Mouse (Mus musculus): ENCODE results near the gene Trp73. TPM values are rescaled to one million over a fixed set of nuclear protein-coding genes. Genes with fewer than 3 reads are reported as not detected.

Trp73 gene
- polyA plus RNA-seq, 1 experiment from 2014 or later: not detected

DNA sequence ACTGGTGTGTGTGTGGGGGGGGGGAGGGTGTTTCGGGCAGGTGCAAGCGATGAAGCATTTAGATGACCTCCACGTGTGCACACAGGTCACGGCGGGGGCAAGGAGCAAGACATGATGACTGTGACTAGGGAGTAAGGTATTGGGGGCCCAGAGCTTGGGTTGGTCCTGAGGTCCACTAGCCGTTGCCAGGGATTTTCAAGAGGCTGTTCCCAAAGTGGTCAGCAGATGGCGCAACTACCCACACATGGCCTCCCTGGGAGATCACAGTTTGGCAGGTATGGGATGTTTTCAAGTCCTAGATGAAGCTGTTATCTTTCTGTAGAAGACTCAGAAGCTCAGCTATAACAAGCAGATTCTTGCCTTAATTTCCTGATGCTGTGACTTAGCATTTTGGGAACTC lies 23.3 kb upstream of the Trp73 start:
- no peak overlapping the region for H3K27ac ChIP-seq (replicated peaks)
- no peak for ATAC-seq (ENCODE audit: low read depth)
- 12% methylated on average over 7 of the region's 7 CpGs for whole genome bisulfite sequencing
- H3K27me3 ChIP-seq: peaks cover under 1% of the 10 kb centered on the region; the same call in 1 of the 2 replicates
- peaks cover 23% of the 10 kb centered on the region for H3K4me1 ChIP-seq (replicated peaks)
- H3K36me3 ChIP-seq: peaks cover 5% of the 10 kb centered on the region
- no peak overlapping the region for H3K4me3 ChIP-seq
- no peaks in the 10 kb centered on the region for H3K9me3 ChIP-seq
- no peak overlapping the region for H3K4me2 ChIP-seq
- no peak overlapping the region for H3K9ac ChIP-seq

DNA sequence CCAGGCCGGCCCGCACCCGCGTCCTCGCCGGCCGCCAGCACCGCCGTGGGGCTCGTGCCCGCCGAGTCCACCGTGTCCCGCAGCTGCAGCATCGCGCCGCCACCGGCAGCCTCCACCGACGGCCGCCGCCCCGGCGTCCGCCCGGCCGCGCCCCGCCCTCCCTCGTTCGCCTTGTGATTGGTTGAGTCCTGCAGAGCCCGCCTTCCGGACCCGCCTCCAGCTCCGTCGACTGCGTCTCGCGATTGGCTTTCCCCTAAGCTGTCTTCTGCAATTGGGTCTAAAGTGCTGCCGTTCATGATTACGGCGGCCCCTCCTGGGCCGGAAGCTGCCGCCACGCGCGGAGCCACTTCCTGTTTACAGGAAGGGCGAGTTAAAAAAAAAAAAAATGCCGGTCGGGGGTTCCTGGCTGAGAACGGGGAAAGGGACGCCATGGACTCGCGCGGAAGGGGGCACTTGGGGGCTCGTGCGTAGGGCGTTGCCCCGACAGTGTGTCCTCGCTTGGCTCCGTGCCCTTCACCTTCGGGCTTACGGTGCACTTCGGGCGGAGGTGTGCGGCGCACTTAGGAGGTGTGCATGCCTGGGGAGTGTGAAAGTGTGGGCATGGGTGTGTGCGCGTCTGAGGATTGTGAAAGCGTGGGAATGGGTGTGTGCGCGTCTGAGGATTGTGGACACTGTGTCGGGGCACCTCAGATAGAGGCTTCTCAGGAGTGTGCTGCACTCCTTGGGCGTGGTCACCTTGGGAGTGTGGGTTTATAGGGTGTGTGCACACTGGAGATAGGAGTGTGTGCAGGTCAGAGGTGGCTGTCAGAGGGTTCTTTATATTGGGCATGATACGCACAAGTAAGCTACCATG lies 20.8 kb upstream of the Trp73 start, which contains the start of gene Tprgl:
TSS of gene Tprgl (minus strand) at position 129 of the 853 bp plus-strand sequence.
- Histone ChIP-seq H3K27me3 (no peaks in the 10 kb centered on the region), H3K9ac (peak within 1 kb of the TSS; percentile 81), H3K27ac (replicated peaks) (peak within 1 kb of the TSS; percentile 85), H3K9me3 (no peaks in the 10 kb centered on the region), H3K36me3 (peaks cover 30% of the 10 kb centered on the region), H3K4me1 (replicated peaks) (peaks cover 23% of the 10 kb centered on the region), H3K4me2 (peak within 1 kb of the TSS; percentile 87), H3K4me3 (peak within 1 kb of the TSS; percentile 89)
- ATAC-seq (ENCODE audit: low read depth): peak; percentile 96
- 1% methylated on average over 74 of the region's 75 CpGs for WGBS

DNA sequence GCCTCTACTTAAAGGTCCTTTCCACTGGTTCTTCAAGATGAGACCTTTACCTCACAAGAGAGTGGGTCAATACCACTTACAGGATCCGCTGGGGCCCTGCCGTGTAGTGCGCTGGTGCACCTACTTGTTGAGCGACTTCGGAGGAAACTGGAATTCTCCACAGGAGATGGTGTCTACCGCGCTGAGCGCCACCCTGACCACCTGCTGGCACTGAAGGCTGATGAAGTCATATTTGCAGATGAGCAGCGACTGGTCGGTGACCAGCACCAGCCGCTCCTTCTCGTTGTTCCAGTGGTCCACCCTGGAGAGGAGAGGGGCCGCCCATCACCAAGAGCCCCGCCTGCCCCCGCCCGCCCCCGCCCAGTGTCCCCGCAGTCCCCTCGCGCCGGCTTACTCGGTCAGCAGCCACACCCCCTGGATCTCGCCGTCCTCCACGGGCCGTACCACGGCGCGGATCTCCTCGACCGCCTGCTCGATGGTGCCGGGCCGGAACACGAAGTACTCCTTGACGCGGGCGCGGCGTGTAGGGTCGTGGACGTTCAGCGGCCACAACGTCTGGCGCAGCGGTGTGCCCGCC lies 20.0 kb upstream of the Trp73 start:
- H3K27me3 ChIP-seq: no peaks in the 10 kb centered on the region
- H3K9ac ChIP-seq: peak overlapping the region; percentile 81
- H3K4me2 ChIP-seq: peak overlapping the region; percentile 78
- peak overlapping the region; percentile 89 for H3K4me3 ChIP-seq
- H3K27ac ChIP-seq (replicated peaks): peak overlapping the region; percentile 85
- H3K4me1 ChIP-seq (replicated peaks): peaks cover 23% of the 10 kb centered on the region
- no peaks in the 10 kb centered on the region for H3K9me3 ChIP-seq
- H3K36me3 ChIP-seq: peaks cover 33% of the 10 kb centered on the region
- 2% methylated on average over 46 of the region's 47 CpGs for WGBS
- ATAC-seq (ENCODE audit: low read depth): peak; percentile 64

DNA sequence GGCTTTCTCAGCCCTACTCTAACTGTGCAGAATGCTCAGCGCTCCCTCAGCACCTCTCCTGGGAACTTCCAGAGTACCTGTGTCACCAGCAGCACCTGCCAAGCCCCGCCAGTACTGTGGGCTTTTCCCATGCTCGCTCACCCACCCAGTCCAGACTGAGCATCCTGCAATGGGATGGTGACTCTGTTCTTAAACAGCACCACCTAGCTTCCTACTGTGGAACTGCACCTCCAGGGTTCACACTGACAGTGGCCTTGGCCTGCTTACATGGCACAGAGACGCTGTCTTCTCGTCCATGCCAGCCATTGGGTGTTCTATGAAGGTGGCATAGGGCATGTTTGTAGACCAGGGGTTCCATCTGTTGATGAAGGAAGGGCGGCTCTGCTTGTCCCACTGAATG lies 19.0 kb upstream of the Trp73 start:
- H3K9ac ChIP-seq: peak overlapping the region; percentile 81; the same call in 1 of the 2 replicates
- no peak overlapping the region for H3K27ac ChIP-seq (replicated peaks)
- no peaks in the 10 kb centered on the region for H3K27me3 ChIP-seq
- ATAC-seq (ENCODE audit: low read depth): peak; percentile 16; the same call in 1 of the 2 replicates
- WGBS: 22% methylated on average over 6 of the region's 6 CpGs
- H3K4me1 ChIP-seq (replicated peaks): peaks cover 23% of the 10 kb centered on the region
- no peaks in the 10 kb centered on the region for H3K9me3 ChIP-seq
- peaks cover 41% of the 10 kb centered on the region for H3K36me3 ChIP-seq
- peak overlapping the region; percentile 89; the same call in 1 of the 2 replicates for H3K4me3 ChIP-seq
- peak overlapping the region; percentile 78 for H3K4me2 ChIP-seq

DNA sequence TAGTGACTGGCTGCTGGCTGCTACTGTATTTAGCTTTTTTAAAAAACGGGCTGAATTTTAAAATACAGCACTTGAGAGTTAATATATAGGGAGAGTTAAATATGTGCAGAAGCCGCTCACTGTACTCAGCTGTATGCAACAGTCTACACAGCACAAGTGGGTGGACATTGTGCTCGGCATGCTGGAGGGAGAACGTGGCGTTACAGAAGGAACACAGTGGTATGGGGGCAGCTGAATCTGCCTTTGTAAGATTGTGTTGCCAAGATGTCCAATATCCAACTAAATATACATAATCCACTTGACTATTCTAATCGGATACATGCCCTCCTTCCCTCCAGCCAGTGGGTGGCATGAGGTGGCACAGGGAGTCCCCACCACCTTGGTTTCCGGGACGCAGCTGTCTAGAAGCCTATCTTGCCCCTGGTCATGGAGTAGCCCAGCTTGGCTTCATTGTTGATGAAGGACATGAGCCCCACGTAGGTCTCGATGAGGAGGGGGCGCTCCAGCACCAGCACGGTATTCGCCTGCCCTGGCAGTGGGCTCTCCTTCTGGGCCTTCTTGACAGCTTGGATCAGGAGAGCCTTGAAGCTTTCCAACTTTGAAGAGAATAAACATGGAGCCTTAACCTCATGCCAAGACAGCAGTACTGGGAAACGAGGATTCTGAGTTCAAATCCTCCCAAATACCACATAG lies 18.1 kb upstream of the Trp73 start:
- no peak overlapping the region for H3K4me2 ChIP-seq
- H3K4me1 ChIP-seq (replicated peaks): peaks cover 23% of the 10 kb centered on the region
- 94% methylated on average over 14 of the region's 14 CpGs for WGBS
- H3K36me3 ChIP-seq: peaks cover 47% of the 10 kb centered on the region
- ATAC-seq (ENCODE audit: low read depth): no peak
- H3K27me3 ChIP-seq: no peaks in the 10 kb centered on the region
- no peaks in the 10 kb centered on the region for H3K9me3 ChIP-seq
- no peak overlapping the region for H3K27ac ChIP-seq (replicated peaks)
- no peak overlapping the region for H3K4me3 ChIP-seq
- no peak overlapping the region for H3K9ac ChIP-seq

DNA sequence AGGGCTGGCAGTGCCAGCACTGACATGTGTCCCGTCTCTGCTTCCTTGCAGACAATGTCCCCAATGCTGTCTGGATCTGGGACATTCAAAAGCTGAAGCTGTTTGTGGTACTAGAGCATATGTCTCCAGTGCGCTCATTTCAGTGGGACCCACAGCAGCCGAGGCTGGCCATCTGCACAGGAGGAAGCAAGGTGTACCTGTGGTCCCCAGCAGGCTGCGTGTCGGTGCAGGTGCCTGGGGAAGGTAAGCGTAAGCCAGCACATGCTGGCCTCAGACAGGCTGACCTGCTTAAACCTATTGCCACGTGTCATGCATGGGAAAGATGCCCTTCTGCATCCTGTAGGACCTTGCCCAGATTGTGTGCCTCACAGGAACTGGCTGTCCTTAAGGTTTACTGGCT lies 16.0 kb upstream of the Trp73 start:
- H3K9me3 ChIP-seq: no peaks in the 10 kb centered on the region
- ATAC-seq (ENCODE audit: low read depth): no peak
- H3K27ac ChIP-seq (replicated peaks): no peak overlapping the region
- H3K4me2 ChIP-seq: no peak overlapping the region
- H3K4me1 ChIP-seq (replicated peaks): peaks cover 16% of the 10 kb centered on the region
- H3K4me3 ChIP-seq: no peak overlapping the region
- 86% methylated on average over 7 of the region's 7 CpGs for WGBS
- no peaks in the 10 kb centered on the region for H3K27me3 ChIP-seq
- H3K9ac ChIP-seq: no peak overlapping the region
- H3K36me3 ChIP-seq: peaks cover 67% of the 10 kb centered on the region

DNA sequence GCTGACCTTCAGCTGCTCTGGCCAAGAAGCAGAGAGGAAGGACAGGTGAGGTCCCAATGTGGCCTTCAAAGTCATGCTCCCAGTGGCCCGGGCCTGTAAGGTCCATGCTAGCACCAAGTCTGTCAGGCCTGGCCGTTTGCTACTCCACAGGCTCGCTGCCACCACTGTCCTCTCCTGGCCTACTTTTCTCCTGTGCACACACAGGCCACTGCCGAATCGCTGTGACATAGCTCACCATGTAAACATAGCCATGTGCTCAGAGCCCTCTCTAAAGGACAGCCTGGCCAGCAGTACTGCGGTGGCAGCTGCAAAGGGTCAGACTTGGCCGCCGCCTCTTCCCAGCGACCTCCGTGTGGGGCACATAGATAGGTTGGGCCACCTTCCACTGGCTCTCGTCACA lies 14.1 kb upstream of the Trp73 start:
- Histone ChIP-seq H3K4me1 (replicated peaks) (peaks cover 5% of the 10 kb centered on the region), H3K27me3 (no peaks in the 10 kb centered on the region)
- WGBS: 76% methylated on average over 11 of the region's 11 CpGs

DNA sequence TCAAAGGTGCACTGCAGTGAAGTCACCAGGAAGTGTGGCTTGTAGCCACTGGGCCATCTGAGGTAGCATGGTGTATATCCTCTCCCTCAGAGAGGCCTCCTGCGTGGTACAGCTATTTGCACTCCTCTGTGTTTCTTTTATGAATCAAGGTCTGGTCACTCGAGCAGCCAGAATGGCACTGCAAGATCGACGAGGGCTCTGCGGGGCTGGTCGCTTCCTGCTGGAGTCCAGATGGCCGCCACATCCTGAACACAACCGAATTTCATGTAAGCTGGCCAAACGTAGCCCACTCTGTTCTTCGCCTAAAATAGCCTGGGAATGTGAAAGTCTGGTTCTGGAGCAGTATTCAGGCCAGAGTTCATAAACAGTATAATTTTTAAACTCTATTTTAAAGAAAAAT lies 6.3 kb upstream of the Trp73 start:
- ATAC-seq (ENCODE audit: low read depth): no peak
- no peak overlapping the region for H3K27ac ChIP-seq (replicated peaks)
- WGBS: 82% methylated on average over 10 of the region's 10 CpGs

More for the DNA sequence above, 14.1 kb upstream of the Trp73 start:
- H3K4me2 ChIP-seq: no peak overlapping the region
- no peak overlapping the region for H3K27ac ChIP-seq (replicated peaks)
- H3K36me3 ChIP-seq: peaks cover 78% of the 10 kb centered on the region
- H3K9me3 ChIP-seq: no peaks in the 10 kb centered on the region
- H3K9ac ChIP-seq: no peak overlapping the region
- no peak for ATAC-seq (ENCODE audit: low read depth)
- H3K4me3 ChIP-seq: no peak overlapping the region

DNA sequence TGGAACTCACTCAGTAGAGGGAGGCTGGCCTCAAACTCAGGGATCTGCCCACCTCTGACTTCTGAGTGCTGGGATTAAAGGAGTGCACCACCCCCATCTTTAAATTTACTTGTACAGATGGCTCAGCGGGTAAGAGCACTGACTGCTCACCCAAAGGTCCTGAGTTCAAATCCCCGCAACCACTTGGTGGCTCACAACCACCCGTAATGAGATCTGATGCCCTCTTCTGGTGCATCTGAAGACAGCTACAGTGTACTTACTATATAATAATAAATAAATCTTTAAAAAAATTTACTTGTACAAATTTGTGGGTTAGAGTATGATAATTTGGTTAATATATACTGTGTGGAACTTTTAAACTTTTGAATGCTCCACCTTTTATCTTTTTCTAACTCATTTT lies 4.7 kb upstream of the Trp73 start:
- Histone ChIP-seq H3K9ac (no peak overlapping the region), H3K4me1 (replicated peaks) (peaks cover 36% of the 10 kb centered on the region), H3K27ac (replicated peaks) (no peak overlapping the region), H3K9me3 (no peaks in the 10 kb centered on the region), H3K4me2 (no peak overlapping the region), H3K36me3 (peaks cover 26% of the 10 kb centered on the region), H3K27me3 (peaks cover 23% of the 10 kb centered on the region), H3K4me3 (no peak overlapping the region)
- 85% methylated on average over 3 of the region's 3 CpGs for WGBS
- ATAC-seq (ENCODE audit: low read depth): no peak

More for the DNA sequence above, 6.3 kb upstream of the Trp73 start:
- H3K9me3 ChIP-seq: no peaks in the 10 kb centered on the region
- H3K9ac ChIP-seq: no peak overlapping the region
- H3K4me2 ChIP-seq: no peak overlapping the region
- peaks cover 39% of the 10 kb centered on the region for H3K36me3 ChIP-seq
- peaks cover 19% of the 10 kb centered on the region for H3K4me1 ChIP-seq (replicated peaks)
- no peak overlapping the region for H3K4me3 ChIP-seq
- H3K27me3 ChIP-seq: peaks cover 6% of the 10 kb centered on the region

DNA sequence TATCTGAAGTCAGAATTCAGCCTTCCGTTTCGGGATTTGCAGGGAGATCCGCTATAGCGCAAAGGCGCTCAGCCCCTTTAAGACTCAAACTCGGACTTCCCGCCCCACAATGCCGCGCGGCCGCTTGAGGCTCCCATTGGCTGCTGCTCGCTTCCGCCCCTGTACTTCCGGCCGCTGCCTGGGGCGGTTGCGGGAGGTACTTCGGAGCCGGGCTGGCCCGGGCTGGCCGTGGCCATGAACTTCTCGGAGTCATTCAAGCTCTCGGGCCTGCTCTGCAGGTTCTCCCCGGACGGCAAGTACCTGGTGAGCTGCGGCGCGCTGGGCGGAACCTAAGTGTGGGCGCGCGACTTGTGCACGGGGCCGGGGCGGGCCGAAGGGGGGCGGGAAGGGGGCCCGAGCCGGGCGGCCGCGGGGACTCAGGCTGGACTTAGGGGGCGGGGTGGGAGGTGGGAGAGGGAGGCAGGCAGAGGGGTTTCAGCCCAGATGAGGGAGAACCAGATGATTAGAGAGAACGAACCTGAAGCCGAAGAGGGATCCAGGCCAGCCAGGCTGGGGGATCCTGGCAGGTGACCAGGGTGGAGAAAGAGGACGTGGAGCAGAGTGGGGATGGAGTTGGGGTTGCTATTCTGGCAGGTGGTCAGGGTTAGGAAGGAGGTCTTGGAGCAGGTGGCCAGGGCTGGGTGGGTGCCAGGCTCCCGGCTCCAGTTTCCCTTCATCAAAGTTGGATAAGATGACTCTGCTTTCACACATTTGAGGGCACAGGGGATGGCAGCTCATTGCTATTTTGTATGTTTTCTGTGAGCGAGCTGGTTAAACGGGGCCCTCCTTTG lies 2.4 kb upstream of the Trp73 start, which contains the start of gene Wrap73:
TSS of gene Wrap73 (plus strand) at position 162 of the 830 bp plus-strand sequence.
- H3K9ac ChIP-seq: peak within 1 kb of the TSS; percentile 89
- H3K4me3 ChIP-seq: peak within 1 kb of the TSS; percentile 85
- peaks cover 43% of the 10 kb centered on the region for H3K4me1 ChIP-seq (replicated peaks)
- H3K9me3 ChIP-seq: no peaks in the 10 kb centered on the region
- H3K4me2 ChIP-seq: peak within 1 kb of the TSS; percentile 91
- peak within 1 kb of the TSS; percentile 79 for H3K27ac ChIP-seq (replicated peaks)
- H3K27me3 ChIP-seq: peaks cover 46% of the 10 kb centered on the region
- ATAC-seq (ENCODE audit: low read depth): peak; percentile 93
- peaks cover 13% of the 10 kb centered on the region for H3K36me3 ChIP-seq
- WGBS: 2% methylated on average over 49 of the region's 49 CpGs

All from neural tube, embryonic 13.5 days (tissue).